Mouse (Mus musculus) CH12.LX (cell line): ENCODE measurements at regions not wholly inside any gene's neighbourhood (a gene's known extent, or its start where the extent isn't known, plus 50 kb on each side); places are given as distances from the start of the nearest gene placed in this dataset.

Experiments
- CTCF ChIP-seq, 2 experiments: IDR thresholded peaks in 1 of 2; conservative IDR thresholded peaks in 1 of 2; 2 replicates each; pipeline ENCODE4 v1.5.1; 2011 to 2012; ENCODE audit warnings: low read depth in 2 of 2, low read length in 2 of 2, improper control_type of control experiment in 1 of 2, inconsistent platforms in 1 of 2, mild to moderate bottlenecking in 1 of 2, moderate library complexity in 1 of 2
- E2F4 ChIP-seq: IDR thresholded peaks from 2 replicates; pipeline ENCODE4 v1.6.1; 2011; ENCODE audit warnings: low read depth, low read length, improper control_type of control experiment; ENCODE audit not compliant: insufficient replicate concordance
- EP300 ChIP-seq: IDR thresholded peaks from 2 replicates; pipeline ENCODE4 v1.6.1; 2011; ENCODE audit warnings: low read length, improper control_type of control experiment
- POLR2A ChIP-seq: IDR thresholded peaks from 2 replicates; pipeline ENCODE4 v1.6.1; 2011; ENCODE audit warnings: low read depth, mild to moderate bottlenecking, improper control_type of control experiment, low read length
- RCOR1 ChIP-seq: conservative IDR thresholded peaks from 2 replicates; pipeline ENCODE4 v1.6.1; 2012; ENCODE audit warnings: low read depth, mild to moderate bottlenecking, inconsistent platforms, low read length, improper control_type of control experiment
- SMC3 ChIP-seq: IDR thresholded peaks from 2 replicates; pipeline ENCODE4 v1.6.1; 2011; ENCODE audit warnings: low read depth, low read length, improper control_type of control experiment

DNA sequence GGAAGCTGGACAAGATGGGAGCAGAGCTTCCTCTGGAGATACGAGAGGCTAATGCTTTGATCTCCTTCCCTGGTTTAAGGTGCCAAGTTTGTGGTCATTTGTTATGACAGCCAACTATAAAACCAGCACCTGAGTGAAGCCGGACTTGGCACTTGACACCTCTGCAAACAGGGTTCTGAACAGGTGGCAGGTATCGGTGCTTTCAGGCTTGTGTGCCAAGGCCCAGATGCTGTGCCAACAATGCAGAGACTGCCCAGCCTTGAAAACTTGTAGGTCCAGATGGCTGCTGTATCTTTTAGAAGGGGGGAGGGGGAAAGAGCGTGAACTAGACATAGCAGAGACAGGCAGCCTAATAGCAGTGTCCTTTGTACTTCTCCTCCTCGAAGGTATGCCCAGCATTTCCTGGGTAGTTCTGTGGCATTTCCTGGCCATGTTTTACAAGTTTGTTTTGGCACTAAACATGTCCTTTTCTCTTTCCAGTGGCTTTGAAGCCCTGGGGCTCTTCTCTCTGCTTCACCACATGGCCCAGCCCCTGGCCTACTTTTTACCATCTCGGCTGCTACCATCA lies 196.3 kb upstream of the Maf start:
- no peak for TF ChIP-seq EP300
- TF ChIP-seq CTCF (conservative IDR thresholded peaks at IDR 0.05 in 1 of 2, IDR thresholded peaks at IDR 0.05 in 1 of 2; ENCODE audit: low read depth in 2 of 2, low read length in 2 of 2), result no peak
- TF ChIP-seq E2F4, result no peak
- no peak for TF ChIP-seq SMC3
- TF ChIP-seq POLR2A, result no peak
- TF ChIP-seq RCOR1, result no peak
